Mouse (Mus musculus): ENCODE measurements at regions not wholly inside any gene's neighbourhood (a gene's known extent, or its start where the extent isn't known, plus 50 kb on each side); places are given as distances from the start of the nearest gene placed in this dataset.

DNA sequence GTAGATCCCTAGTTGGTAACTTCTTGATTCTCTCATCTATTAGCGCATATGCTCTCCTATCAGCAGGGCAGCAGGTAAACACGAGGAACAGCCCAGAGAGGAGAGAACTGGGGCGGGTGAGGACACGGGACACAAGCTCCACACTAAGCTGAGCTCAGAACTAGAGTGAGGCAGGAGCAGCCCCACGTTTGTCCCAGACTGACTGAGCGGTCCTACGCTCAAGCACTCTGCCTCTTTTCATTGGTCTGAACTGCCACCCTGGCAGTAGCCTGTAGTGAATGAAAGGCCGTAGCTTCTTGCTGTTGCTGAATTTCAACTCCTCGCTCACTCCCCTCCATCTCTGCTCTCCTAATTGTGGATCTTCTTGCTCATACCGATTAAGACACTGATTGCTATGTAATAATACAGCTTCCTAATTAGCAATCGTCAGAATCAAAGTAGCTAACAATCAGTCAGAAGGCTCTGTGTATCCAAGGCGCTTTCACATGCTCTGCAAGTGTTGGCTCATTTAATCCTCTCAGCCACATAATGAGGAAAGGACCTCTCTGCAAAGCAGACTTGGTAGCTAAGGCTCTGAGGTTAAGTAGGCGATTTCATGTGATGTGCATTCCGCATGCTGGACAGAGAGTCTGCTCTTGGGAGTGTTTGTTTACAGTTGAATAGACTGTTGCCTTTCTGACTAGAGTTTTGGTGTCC lies 77.1 kb downstream of the Thnsl1 start:
- TF ChIP-seq GATA1 (IDR thresholded peaks at IDR 0.05; ENCODE audit: borderline replicate concordance, low read length) = no peak
- no peak for TF ChIP-seq CTCF (IDR thresholded peaks at IDR 0.05; ENCODE audit: low read depth, low read length)
- TF ChIP-seq POLR2AphosphoS5 (IDR thresholded peaks at IDR 0.05; ENCODE audit: insufficient replicate concordance, low read depth, low read length) = no peak

Data from G1E (cell line).